Mouse (Mus musculus) embryonic facial prominence, embryonic 14.5 days (tissue): ENCODE measurements around the gene Exoc5. TPM values are rescaled to one million over a fixed set of nuclear protein-coding genes. Genes with fewer than 3 reads are reported as not detected.

Experiments used
- ATAC-seq: fragments of 200-750 bp; cut with Nextera tagmentation; 2 replicates; pipeline ENCODE4 v1.8.0; 2017; ENCODE audit warnings: low read depth, moderate number of reproducible peaks, moderate TSS enrichment
- DNase-seq: peaks from one replicate; pipeline ENCODE4 v3.0.0-alpha.2; 2015; ENCODE audit warnings: low spot score
- H3K27ac ChIP-seq: fragments of 300-500 bp; sonication (generic); replicated peaks from 2 replicates; pipeline ENCODE4 v1.5.1; 2014; ENCODE audit warnings: low read depth, mild to moderate bottlenecking, low read length, moderate library complexity
- H3K27me3 ChIP-seq: fragments of 300-500 bp; sonication (generic); replicated peaks from 2 replicates; pipeline ENCODE4 v1.6.1; 2014; ENCODE audit warnings: low read length; ENCODE audit not compliant: control insufficient read depth, insufficient read depth
- H3K36me3 ChIP-seq: fragments of 300-500 bp; sonication (generic); 2 replicates; pipeline ENCODE4 v1.6.1; 2014; ENCODE audit warnings: low read length, mixed read lengths; ENCODE audit not compliant: control insufficient read depth, insufficient read depth
- H3K4me1 ChIP-seq: fragments of 300-500 bp; sonication (generic); 2 replicates; pipeline ENCODE4 v1.6.1; 2014; ENCODE audit warnings: antibody characterized with exemption, low read length; ENCODE audit not compliant: control insufficient read depth, insufficient read depth
- H3K4me2 ChIP-seq: fragments of 300-500 bp; sonication (generic); 2 replicates; pipeline ENCODE4 v1.6.1; 2014; ENCODE audit warnings: low read depth, mild to moderate bottlenecking, low read length, moderate library complexity, mixed read lengths
- H3K4me3 ChIP-seq: fragments of 300-500 bp; sonication (generic); 2 replicates; pipeline ENCODE4 v1.5.1; 2014; ENCODE audit warnings: low read depth, mild to moderate bottlenecking, low read length
- H3K9ac ChIP-seq: fragments of 300-500 bp; sonication (generic); 2 replicates; pipeline ENCODE4 v1.6.1; 2014; ENCODE audit warnings: low read depth, mild to moderate bottlenecking, low read length, moderate library complexity, mixed read lengths
- H3K9me3 ChIP-seq: fragments of 300-500 bp; sonication (generic); 2 replicates; pipeline ENCODE4 v1.6.1; 2016; ENCODE audit warnings: low read length; ENCODE audit not compliant: control insufficient read depth
- WGBS: fragments of 180-500 bp; shearing (Covaris S2); extraction: QIAGEN DNeasy Blood & Tissue Kit; methylation state at CpG from one replicate; pipeline ENCODE4 v1.1.7; 2014; 5-methylcytosine and 5-hydroxymethylcytosine counted together
- polyA plus RNA-seq: library from polyadenylated mRNA; unstranded; fragments of >200 nt; fragmentation: Nextera tagmentation; extraction: Ambion mirVana; gene quantifications from 2 replicates; pipeline ENCODE4 v1.2.1, GENCODE M21; 2014

The Exoc5 gene
- polyA plus RNA-seq, 1 experiment from 2014 or later: 48.6 TPM

DNA sequence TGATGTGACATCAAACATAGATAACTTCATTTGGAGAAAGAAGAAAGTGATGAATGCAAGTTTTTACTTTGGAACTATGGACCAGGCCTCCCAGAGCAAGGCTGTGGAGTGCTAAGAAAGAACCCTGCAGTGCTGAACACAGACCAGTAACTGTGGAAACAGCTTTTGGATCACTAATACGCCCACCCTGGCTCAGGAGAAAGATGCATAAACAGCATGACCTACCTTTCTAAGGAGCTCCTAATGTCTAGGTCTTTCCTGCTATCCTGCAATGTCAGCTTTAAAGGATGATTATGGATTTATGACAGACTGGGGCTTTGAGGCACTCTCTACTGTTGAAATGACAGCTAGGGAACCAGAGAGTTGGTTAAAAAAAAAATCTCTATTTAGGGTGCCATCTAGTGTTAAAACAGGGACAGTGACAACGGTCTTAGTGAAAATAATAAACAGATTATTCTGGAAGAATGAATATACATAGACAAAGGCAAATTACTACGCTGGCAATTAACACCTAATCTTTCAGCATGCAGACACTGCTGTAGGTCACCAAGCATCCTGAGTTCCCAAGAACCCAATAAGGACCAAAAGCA lies 38.6 kb downstream of the Exoc5 start:
- H3K9me3 ChIP-seq: 0 out of 2 replicates have a peak, but pooled peaks cover 4% of the 10 kb centered on the region
- H3K27me3 ChIP-seq: no peaks in the 10 kb centered on the region
- no peak overlapping the region for H3K9ac ChIP-seq
- H3K36me3 ChIP-seq: peaks cover 27% of the 10 kb centered on the region
- no peak overlapping the region for H3K4me2 ChIP-seq
- peak; percentile 11 for DNase-seq
- H3K4me1 ChIP-seq: no peaks in the 10 kb centered on the region
- no peak for ATAC-seq
- no peak overlapping the region for H3K4me3 ChIP-seq
- H3K27ac ChIP-seq: no peak overlapping the region
- WGBS: 86% methylated on average over 3 of the region's 3 CpGs

DNA sequence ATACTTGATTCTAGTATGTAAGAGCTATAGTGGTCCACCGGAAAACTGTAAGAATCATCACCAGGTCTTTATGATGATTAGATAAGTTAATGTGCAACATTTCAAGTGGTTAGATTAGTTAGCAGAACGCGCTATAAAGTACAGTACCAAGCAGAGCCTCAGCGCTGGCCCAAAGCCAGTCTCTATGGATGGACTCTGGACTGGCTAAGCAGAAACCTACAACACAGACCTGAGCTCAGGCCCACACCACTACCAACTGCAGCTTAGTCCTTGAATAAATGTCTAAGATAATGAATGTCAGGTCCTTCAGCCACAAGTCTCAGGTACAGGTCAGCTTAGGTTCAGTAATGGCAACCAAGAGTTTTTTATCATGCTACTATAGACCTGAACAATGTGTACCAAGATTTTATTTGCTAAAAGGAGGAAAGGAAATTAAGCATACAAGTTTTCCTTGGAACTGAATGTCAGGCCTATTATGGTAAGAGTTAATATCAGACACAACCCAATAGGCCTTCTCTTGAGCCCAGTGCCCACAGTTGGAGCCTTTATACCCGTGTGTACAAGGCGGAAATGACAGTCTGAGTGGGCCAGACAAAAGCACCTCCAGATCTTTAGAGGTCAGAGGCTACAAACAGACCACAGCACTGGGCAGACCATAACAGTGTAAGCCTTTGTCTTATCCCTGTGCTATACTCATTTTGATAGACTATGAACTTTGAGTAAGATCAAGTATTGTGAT lies 39.2 kb downstream of the Exoc5 start:
- peaks cover 27% of the 10 kb centered on the region for H3K36me3 ChIP-seq
- H3K27ac ChIP-seq: no peak overlapping the region
- H3K4me3 ChIP-seq: no peak overlapping the region
- no peak for DNase-seq
- H3K4me2 ChIP-seq: no peak overlapping the region
- H3K9ac ChIP-seq: no peak overlapping the region
- 0 out of 2 replicates have a peak, but pooled peaks cover 4% of the 10 kb centered on the region for H3K9me3 ChIP-seq
- ATAC-seq: no peak
- H3K4me1 ChIP-seq: no peaks in the 10 kb centered on the region
- WGBS: 91% methylated on average over 6 of the region's 6 CpGs
- H3K27me3 ChIP-seq: no peaks in the 10 kb centered on the region

DNA sequence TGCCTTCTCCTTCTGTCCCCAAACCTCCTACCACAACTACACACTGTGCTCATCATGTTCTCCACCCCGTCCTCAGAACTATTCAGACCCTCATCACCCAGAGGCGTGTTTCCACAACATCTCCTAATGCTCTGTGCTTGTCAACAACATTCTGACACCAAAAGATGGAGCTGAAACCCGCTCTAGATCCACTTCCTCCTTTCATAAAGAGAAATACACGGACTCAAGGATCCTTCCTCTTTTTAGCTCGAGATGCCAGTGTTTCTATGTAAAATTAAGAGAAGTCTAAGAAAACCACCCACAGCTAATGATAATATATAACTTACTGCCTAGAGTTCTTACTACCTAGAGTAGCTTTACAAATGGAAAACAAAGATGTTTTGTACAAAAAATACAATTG lies 46.7 kb downstream of the Exoc5 start:
- H3K4me2 ChIP-seq: no peak overlapping the region
- WGBS: 90% methylated on average over 5 of the region's 5 CpGs
- no peak overlapping the region for H3K9ac ChIP-seq

DNA sequence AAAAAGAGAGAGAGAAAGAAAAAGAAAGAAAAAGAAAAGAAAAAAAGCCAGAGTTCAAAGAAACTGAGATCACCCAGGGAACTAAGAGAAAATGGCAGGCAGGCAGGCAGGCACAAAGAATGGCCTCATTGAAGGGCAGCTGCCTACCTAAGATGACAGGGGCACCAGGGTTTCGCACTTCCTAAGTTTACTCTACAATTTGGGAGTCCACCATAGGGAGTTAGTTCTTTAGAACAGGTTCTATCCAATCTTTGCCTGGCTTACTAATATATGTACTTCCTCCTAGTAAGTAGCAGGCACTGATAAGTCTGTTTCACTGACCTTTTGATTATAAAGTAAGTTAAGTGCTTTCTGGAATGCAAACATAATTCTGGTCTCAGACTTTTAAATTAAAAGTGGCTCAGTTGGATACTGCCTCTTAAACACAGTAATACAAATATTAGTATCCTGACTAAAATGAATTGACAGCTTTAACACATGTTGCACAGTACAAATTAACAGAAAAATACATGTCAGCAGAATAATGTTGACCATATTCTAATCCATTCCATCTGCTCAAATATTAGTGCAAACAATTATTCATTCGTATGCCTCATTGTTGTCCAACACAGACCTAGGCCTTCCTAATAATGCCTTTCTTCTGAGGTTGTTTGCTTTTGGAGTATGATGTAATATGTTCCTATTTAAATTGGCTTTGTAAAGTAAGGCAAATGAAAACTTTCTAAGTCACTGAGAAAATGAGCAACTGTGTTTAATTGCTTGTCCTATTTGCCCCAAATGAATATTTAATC lies 57.9 kb downstream of the Exoc5 start:
- WGBS: 87% methylated on average over 2 of the region's 2 CpGs
- no peak overlapping the region for H3K9ac ChIP-seq
- H3K27ac ChIP-seq: no peak overlapping the region
- no peak overlapping the region for H3K4me3 ChIP-seq
- no peaks in the 10 kb centered on the region for H3K4me1 ChIP-seq
- no peak for DNase-seq
- no peaks in the 10 kb centered on the region for H3K9me3 ChIP-seq
- no peak for ATAC-seq
- no peaks in the 10 kb centered on the region for H3K27me3 ChIP-seq
- no peak overlapping the region for H3K4me2 ChIP-seq
- 0 out of 2 replicates have a peak, but pooled peaks cover 12% of the 10 kb centered on the region for H3K36me3 ChIP-seq

More for the DNA sequence above, 46.7 kb downstream of the Exoc5 start:
- no peaks in the 10 kb centered on the region for H3K4me1 ChIP-seq
- H3K27ac ChIP-seq: no peak overlapping the region
- no peak for ATAC-seq
- DNase-seq: no peak
- H3K36me3 ChIP-seq: peaks cover 37% of the 10 kb centered on the region
- no peaks in the 10 kb centered on the region for H3K9me3 ChIP-seq
- H3K27me3 ChIP-seq: no peaks in the 10 kb centered on the region
- H3K4me3 ChIP-seq: no peak overlapping the region

DNA sequence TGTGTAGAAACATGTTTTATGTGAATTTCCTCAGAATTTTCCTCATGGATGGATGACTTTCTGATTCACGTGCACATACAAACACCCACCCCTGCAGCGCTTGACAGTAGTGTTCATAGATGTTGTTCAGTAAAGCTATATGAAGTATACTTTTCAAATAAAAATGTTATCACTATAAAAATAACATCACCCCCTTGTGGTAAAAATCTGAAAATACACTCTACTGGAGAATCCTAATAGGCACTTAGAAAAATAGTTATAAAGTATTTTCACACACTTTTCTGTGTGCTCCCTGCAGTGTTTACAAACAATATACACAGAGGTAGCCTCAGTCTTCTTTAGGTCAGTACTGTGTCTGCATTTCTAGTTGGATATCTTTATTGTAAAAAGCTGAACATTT lies 58.5 kb downstream of the Exoc5 start:
- WGBS: 89% methylated on average over 2 of the region's 2 CpGs
- no peak for ATAC-seq

DNA sequence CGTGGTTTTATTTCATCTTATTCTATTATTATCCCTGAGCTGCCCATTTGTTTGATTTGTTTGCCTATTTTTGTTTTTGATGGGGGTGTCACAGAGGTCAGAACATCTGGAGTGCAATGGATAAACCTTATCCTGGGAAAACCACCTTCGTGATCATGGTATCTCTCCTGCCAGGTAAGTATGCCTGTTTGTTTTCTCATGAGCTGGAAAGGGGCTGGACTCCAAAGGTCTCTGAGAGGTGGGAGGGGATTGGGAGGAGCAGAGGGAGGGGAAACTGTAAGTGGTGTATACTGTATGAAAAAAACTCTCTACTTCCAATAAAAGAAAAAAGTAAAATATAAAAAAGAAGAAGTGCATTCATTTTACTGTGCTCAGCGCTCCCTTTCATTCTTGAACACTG lies 64.8 kb downstream of the Exoc5 start:
- Histone ChIP-seq H3K4me2 (no peak overlapping the region), H3K27me3 (no peaks in the 10 kb centered on the region), H3K9me3 (no peaks in the 10 kb centered on the region), H3K9ac (no peak overlapping the region), H3K36me3 (no peaks in the 10 kb centered on the region), H3K27ac (no peak overlapping the region), H3K4me3 (no peak overlapping the region), H3K4me1 (no peaks in the 10 kb centered on the region)
- DNase-seq (no peak), ATAC-seq (no peak)
- WGBS: 77% methylated on average over 3 of the region's 3 CpGs

More for the DNA sequence above, 58.5 kb downstream of the Exoc5 start:
- Histone ChIP-seq H3K27me3 (no peaks in the 10 kb centered on the region), H3K9me3 (no peaks in the 10 kb centered on the region), H3K27ac (no peak overlapping the region), H3K36me3 (0 out of 2 replicates have a peak, but pooled peaks cover 10% of the 10 kb centered on the region), H3K4me2 (no peak overlapping the region), H3K4me3 (no peak overlapping the region), H3K9ac (no peak overlapping the region), H3K4me1 (no peaks in the 10 kb centered on the region)
- DNase-seq: no peak

DNA sequence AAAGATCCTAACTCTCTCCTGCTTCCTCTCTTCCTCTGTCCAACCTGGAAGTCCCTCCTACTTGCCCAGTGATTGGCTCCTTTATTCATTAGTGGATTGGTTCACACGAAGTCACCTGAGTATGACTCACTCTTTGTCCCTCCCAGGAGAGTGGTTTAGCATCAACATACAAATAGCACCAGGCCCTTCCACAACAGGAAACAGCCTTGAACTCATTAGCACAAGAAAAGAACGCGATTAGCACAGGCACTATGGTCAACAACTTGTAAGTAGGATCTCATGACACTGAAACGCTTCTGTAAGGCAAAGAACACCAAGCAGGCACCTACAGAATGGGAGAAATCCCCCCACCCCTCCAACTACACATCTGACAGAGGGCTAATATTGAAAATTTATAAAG lies 67.7 kb downstream of the Exoc5 start:
- no peaks in the 10 kb centered on the region for H3K9me3 ChIP-seq
- no peaks in the 10 kb centered on the region for H3K36me3 ChIP-seq
- no peaks in the 10 kb centered on the region for H3K4me1 ChIP-seq
- H3K9ac ChIP-seq: no peak overlapping the region
- no peak overlapping the region for H3K4me3 ChIP-seq
- 43% methylated on average over 4 of the region's 4 CpGs for WGBS
- no peak for DNase-seq
- H3K4me2 ChIP-seq: no peak overlapping the region
- ATAC-seq: no peak
- no peak overlapping the region for H3K27ac ChIP-seq
- H3K27me3 ChIP-seq: no peaks in the 10 kb centered on the region

DNA sequence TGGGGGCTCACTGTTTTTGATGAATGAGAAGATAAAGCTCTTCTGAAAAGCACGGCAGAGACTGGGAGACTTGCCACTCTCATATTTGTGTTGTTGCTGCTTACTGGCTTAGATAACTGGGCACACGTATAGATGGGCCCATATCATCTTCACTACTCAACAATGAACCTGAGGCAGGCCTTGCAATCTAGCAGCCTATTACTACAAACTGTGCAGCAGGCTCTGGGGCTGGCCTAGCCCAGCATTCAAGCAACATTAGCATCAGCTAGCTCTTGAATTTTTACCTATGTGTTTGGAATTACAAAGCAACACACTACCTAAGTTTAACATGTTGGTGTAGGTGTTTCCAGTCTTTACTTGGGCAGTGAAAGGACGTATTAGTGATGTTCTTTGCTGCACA lies 72.6 kb downstream of the Exoc5 start:
- Histone ChIP-seq H3K9me3 (no peaks in the 10 kb centered on the region), H3K4me1 (no peaks in the 10 kb centered on the region), H3K36me3 (no peaks in the 10 kb centered on the region), H3K9ac (no peak overlapping the region), H3K27me3 (no peaks in the 10 kb centered on the region), H3K4me2 (no peak overlapping the region), H3K4me3 (no peak overlapping the region), H3K27ac (no peak overlapping the region)
- DNase-seq: no peak
- 81% methylated on average over 3 of the region's 3 CpGs for WGBS
- ATAC-seq: no peak
